Mouse (Mus musculus) bone marrow, adult 2 months (tissue): ENCODE results near the gene Itpkc.

Experiments used
- CTCF ChIP-seq: fragments of 200-500 bp; IDR thresholded peaks from 2 replicates; pipeline ENCODE4 v1.5.1; 2011; ENCODE audit warnings: low read length, control low read depth; ENCODE audit not compliant: control insufficient read depth, insufficient read depth
- POLR2A ChIP-seq: fragments of 200-500 bp; IDR thresholded peaks from 2 replicates; pipeline ENCODE4 v1.6.1; 2011; ENCODE audit warnings: low read depth, mild to moderate bottlenecking, control low read depth, low read length, borderline replicate concordance; ENCODE audit not compliant: control insufficient read depth

DNA sequence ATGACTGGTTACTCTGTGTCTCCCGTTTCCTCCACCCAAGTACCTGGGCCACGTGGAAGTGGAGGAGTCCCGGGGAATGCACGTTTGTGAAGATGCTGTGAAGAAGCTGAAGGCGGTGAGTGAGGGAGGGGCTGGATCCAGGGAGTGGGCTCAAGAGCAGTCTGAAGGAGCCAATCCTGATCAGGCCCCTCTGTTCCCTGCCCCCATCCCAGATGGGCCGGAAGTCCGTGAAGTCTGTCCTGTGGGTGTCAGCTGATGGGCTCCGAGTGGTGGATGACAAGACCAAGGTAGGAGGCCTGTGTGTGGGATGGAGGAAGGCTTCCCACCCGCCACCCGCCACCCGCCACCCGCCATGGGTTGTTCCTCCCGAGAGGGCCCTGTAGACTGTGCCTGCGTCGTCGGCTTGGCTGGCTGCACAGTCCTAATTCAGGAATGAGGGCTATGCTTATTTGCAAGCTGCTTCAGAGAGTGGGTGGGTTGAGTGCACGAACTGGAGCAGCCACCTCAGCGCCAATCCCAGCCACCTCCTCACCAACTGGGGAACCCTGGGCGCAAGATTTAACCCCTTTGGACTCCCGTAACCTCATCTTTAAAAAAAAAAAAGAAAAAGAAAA, 38.2 kb upstream of the Itpkc start:
- no peak for TF ChIP-seq POLR2A
- TF ChIP-seq CTCF = no peak
